Mouse (Mus musculus) midbrain, embryonic 13.5 days (tissue): ENCODE data around the gene Pip5k1a. TPM values are rescaled to one million over a fixed set of nuclear protein-coding genes. Genes with fewer than 3 reads are reported as not detected.
"Not testable (repeated sequence)": the region's sequence is repeated elsewhere in the genome, so short reads cannot be mapped to it uniquely, and the experiment has no call there.

Source experiments
- ATAC-seq: fragments of 200-750 bp; cut with Nextera tagmentation; 2 replicates; pipeline ENCODE4 v1.8.0; 2017; ENCODE audit warnings: mild to moderate bottlenecking, moderate TSS enrichment, moderate library complexity
- H3K27ac ChIP-seq: fragments of 300-500 bp; sonication (generic); 2 replicates; pipeline ENCODE4 v1.5.1; 2015; ENCODE audit warnings: inconsistent platforms, mild to moderate bottlenecking, moderate library complexity
- H3K27me3 ChIP-seq: fragments of 300-500 bp; sonication (generic); 2 replicates; pipeline ENCODE4 v1.6.1; 2015; ENCODE audit warnings: mild to moderate bottlenecking, inconsistent platforms
- H3K36me3 ChIP-seq: fragments of 300-500 bp; sonication (generic); 2 replicates; pipeline ENCODE4 v1.6.1; 2015; ENCODE audit warnings: mild to moderate bottlenecking, inconsistent platforms
- H3K4me1 ChIP-seq: fragments of 300-500 bp; sonication (generic); replicated peaks from 2 replicates; pipeline ENCODE4 v1.6.1; 2015; ENCODE audit warnings: inconsistent platforms
- H3K4me2 ChIP-seq: fragments of 300-500 bp; sonication (generic); replicated peaks from 2 replicates; pipeline ENCODE4 v1.6.1; 2015; ENCODE audit warnings: moderate library complexity, mild to moderate bottlenecking, inconsistent platforms
- H3K4me3 ChIP-seq: fragments of 300-500 bp; sonication (generic); replicated peaks from 2 replicates; pipeline ENCODE4 v1.5.1; 2015; ENCODE audit warnings: mild to moderate bottlenecking, inconsistent platforms
- H3K9ac ChIP-seq: fragments of 300-500 bp; sonication (generic); replicated peaks from 2 replicates; pipeline ENCODE4 v1.6.1; 2015; ENCODE audit warnings: mild to moderate bottlenecking, inconsistent platforms
- H3K9me3 ChIP-seq: fragments of 300-500 bp; sonication (generic); 2 replicates; pipeline ENCODE4 v1.6.1; 2016; ENCODE audit warnings: mild to moderate bottlenecking, inconsistent platforms
- WGBS: fragments of 180-500 bp; shearing (Covaris S2); methylation state at CpG from one replicate; pipeline ENCODE4 v1.1.7; 2015; 5-methylcytosine and 5-hydroxymethylcytosine counted together
- polyA plus RNA-seq: library from polyadenylated mRNA; unstranded; fragments of >200 nt; fragmentation: Nextera tagmentation; extraction: Ambion mirVana; gene quantifications from 2 replicates; pipeline ENCODE4 v1.2.1, GENCODE M21; 2015

Gene Pip5k1a
- polyA plus RNA-seq, 1 experiment from 2014 or later: 20.5 TPM

DNA sequence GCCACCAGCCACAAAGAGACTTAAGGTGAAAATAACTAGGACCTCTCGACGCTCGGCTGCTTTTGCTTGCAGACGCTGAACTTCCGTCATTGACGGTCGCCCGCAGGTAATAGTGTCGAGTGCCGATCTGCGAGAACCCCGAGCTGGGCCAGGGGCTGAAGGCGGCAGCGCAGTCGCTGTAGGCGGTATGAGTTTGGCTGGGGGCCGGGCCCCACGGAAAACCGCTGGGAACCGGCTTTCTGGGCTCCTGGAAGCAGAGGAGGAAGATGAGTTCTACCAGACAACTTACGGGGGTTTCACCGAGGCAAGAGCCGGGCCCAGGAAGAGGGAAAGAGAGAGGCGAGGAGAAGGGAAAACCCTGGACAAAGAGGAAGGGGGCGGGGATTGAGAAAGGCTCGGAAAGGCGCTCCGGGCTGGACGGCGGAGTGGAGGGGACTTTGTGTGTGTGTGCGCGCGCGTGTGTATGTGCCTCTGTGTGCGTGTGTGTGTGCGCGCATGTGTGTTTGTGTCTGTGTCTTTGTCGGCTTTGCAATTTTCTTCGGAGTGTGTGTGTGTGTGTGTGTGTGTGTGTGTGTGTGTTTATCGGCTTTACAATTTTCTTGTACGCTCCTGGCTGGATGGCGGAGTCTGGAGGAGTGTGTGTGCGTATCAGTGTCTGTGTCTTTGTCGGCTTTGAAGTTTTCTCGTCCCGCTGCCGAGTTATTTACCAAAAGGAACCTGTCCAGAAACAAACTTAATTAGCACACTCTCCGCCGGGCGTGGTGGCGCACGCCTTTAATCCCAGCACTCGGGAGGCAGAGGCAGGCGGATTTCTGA, 4.4 kb upstream of the Pip5k1a start, which contains the start of gene Vps72:
Gene Vps72 (plus strand): TSS at position 112 of the 816 bp plus-strand sequence.
- Histone ChIP-seq H3K4me3 (peak within 1 kb of the TSS; percentile 82), H3K9me3 (no peaks in the 10 kb centered on the region), H3K36me3 (peaks cover 16% of the 10 kb centered on the region), H3K9ac (peak within 1 kb of the TSS; percentile 85), H3K27me3 (no peaks in the 10 kb centered on the region), H3K27ac (peak within 1 kb of the TSS; percentile 95), H3K4me2 (peak within 1 kb of the TSS; percentile 52), H3K4me1 (peaks cover 19% of the 10 kb centered on the region)
- peak; percentile 74 for ATAC-seq
- 1% methylated on average over 54 of the region's 54 CpGs for WGBS

DNA sequence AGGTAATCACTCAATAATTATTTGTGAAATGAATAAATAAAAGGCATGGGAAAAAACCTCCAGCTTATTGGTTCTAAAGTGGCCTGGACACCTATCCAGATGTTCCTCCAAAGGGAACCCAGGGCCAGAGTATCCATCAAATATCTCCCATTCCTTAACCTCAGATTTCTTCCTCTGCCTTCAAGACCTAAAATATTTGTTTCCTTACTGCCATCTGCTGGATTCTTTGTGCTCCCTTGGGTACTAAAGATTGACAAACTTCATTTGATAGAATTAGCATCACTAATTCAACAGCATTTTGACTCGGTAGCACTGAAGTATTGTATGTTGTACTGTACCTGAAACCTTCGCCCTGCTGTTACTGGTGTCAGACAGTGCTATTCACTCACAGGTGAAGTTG, 1.2 kb upstream of the Pip5k1a start:
- no peaks in the 10 kb centered on the region for H3K27me3 ChIP-seq
- no peak overlapping the region for H3K4me2 ChIP-seq
- H3K9me3 ChIP-seq: no peaks in the 10 kb centered on the region
- H3K36me3 ChIP-seq: no peaks in the 10 kb centered on the region
- no peak overlapping the region for H3K27ac ChIP-seq
- H3K9ac ChIP-seq: no peak overlapping the region
- H3K4me3 ChIP-seq: no peak overlapping the region
- ATAC-seq: no peak
- H3K4me1 ChIP-seq: peaks cover 24% of the 10 kb centered on the region
- 72% methylated on average over 2 of the region's 2 CpGs for WGBS

DNA sequence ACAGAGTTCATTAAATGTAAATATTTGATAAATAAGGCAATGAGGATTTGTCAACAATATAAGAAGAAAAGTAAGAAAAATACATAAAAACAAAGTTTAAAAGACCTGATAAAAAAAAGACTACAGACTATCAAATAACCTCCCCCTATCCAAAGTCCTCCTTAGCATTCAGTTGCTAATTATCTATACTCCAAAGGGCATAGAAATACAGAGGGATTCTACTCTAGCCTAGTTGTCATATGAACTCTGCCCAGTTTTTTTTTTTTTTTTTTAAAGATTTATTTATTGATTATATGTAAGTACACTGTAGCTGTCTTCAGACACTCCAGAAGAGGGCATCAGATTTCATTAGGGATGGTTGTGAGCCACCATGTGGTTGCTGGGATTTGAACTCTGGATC, 578 bp upstream of the Pip5k1a start:
- Histone ChIP-seq H3K4me2 (peak overlapping the region; percentile 55), H3K4me1 (peaks cover 21% of the 10 kb centered on the region), H3K4me3 (peak overlapping the region; percentile 86)
- H3K36me3 ChIP-seq, H3K27ac ChIP-seq, H3K27me3 ChIP-seq, ATAC-seq, H3K9me3 ChIP-seq, H3K9ac ChIP-seq: not testable (repeated sequence)

DNA sequence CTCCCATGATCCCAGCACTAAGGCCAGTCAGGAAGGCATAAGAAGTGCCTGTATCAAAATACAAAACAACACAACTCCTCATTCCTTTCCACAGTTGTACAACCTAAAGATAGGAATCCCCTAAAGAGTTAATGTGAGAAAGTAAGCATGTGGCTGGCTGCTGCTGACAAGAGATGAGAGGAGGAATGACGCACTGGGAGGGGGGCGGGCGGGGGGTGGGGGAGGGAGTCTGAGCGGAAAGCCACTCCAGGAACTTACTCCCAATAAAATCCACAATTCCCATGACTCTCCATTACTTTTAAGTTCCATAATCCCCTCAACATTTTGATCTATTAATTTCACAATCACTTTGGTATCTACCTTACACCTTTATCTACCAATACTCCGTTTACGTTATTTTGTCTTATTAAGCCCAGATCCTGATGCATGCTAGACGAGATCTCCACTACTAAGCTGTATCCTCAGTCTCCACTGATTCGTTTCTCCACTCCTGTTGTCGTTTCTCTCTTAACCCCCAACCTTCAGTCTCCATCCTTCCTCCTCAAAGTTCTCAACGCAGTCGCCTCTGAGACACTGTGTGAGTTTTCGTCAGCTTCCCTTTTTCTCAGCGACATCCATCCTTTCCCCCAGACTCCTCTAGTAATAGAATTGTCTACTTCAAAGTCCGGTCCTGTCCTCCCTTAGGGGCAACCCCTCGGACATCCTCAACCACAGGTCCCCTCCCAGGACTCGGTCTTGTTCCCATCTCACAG, 968 bp downstream of the Pip5k1a start:
- Histone ChIP-seq H3K36me3 (peaks cover 13% of the 10 kb centered on the region; the same call in 1 of the 2 replicates), H3K9me3 (no peaks in the 10 kb centered on the region), H3K4me2 (peak overlapping the region; percentile 76), H3K9ac (peak overlapping the region; percentile 88), H3K27me3 (no peaks in the 10 kb centered on the region), H3K27ac (peak overlapping the region; percentile 87), H3K4me3 (peak overlapping the region; percentile 86), H3K4me1 (peaks cover 30% of the 10 kb centered on the region)
- 4% methylated on average over 16 of the region's 16 CpGs for WGBS
- no peak for ATAC-seq

DNA sequence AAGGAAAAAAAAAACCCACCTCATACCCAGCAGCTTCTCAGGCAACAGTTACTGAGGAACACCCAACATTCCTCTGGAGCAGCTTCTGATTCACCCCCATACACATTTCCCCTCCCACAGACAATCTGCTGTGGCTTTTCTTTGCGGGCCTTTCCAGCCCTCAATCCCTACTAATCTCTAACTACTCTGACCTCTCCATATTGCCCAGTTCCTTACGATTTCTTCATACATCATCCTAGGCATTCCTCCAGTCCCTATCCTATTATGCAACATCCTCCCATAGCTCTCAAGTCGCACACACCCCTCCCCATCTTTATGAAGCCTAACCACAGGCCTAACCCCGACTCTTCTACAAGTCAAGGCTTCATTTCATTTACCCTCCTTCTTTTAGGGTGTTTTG, 1.6 kb downstream of the Pip5k1a start:
- Histone ChIP-seq H3K27ac (no peak overlapping the region), H3K36me3 (peaks cover 13% of the 10 kb centered on the region; the same call in 1 of the 2 replicates), H3K9me3 (no peaks in the 10 kb centered on the region), H3K4me3 (peak overlapping the region; percentile 86), H3K9ac (peak overlapping the region; percentile 88), H3K4me2 (peak overlapping the region; percentile 76), H3K27me3 (no peaks in the 10 kb centered on the region), H3K4me1 (peaks cover 31% of the 10 kb centered on the region)
- ATAC-seq: no peak
- WGBS: 69% methylated on average over 4 of the region's 4 CpGs

DNA sequence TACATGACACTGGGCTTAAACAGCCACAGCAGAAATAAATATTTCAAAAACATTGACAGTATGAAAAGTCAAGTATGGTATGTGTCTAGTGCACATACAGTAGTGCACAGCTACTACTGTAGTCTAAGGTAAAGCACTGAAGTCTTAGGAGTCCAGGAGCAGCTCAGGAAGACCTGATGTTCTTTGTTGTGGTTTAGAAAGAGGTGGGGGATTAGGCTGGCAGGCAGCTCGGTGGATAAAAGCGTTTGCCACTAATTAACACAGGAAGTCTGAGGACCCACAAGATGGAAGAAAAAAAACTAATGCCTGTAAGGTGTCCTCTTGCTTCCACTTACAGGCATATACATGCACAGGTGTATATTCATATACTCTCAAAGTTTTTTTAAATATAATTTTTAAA, 5.9 kb downstream of the Pip5k1a start:
- H3K9ac ChIP-seq: no peak overlapping the region
- H3K27me3 ChIP-seq: no peaks in the 10 kb centered on the region
- no peak overlapping the region for H3K27ac ChIP-seq
- 45% methylated on average over 2 of the region's 2 CpGs for WGBS
- ATAC-seq: no peak
- H3K4me2 ChIP-seq: no peak overlapping the region
- peaks cover 31% of the 10 kb centered on the region for H3K4me1 ChIP-seq
- H3K4me3 ChIP-seq: no peak overlapping the region
- no peaks in the 10 kb centered on the region for H3K9me3 ChIP-seq
- peaks cover 24% of the 10 kb centered on the region for H3K36me3 ChIP-seq

DNA sequence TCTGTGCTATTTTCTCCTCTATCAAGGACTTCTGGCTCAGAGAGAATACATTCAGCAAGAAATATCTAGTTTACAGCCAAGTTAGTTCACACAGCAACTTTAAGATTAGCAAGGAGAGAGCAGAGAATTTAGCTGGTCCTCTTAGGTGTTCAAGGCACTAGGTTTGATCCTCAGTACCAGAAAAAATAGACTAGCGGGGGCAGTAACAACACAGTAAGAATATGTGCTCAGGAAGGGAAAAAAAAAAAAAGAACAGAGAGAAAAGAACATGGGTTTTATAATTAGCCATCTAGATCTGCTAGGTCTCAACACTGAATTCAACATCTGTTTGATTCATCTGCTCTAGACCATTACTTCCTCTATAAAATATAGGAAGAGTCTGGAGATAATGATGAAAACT, 18.7 kb downstream of the Pip5k1a start:
- no peak overlapping the region for H3K4me3 ChIP-seq
- WGBS: 100% methylated on average over 1 of the region's 1 CpGs
- no peak for ATAC-seq

DNA sequence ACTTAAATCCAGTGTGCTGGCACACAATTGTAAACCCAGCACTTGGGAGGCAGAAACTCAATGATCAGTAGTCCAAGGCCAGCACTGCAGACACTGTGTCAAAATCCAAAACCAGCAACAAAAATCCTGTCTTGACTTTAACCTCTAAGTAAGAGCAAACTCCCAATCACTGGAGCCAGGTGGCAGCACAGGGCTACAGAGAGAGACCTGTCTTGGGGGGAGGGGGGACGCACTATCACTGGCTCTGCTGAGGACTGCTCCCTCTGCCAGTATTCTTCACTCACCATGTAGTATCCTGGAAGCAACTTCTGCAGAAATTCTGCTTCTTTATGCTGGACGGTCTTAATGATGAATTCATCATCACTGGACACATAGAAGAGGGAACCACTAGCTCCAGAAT, 35.1 kb downstream of the Pip5k1a start:
- no peak overlapping the region for H3K4me2 ChIP-seq
- no peaks in the 10 kb centered on the region for H3K27me3 ChIP-seq
- H3K4me3 ChIP-seq: no peak overlapping the region
- H3K36me3 ChIP-seq: peaks cover 87% of the 10 kb centered on the region
- no peak for ATAC-seq
- no peaks in the 10 kb centered on the region for H3K9me3 ChIP-seq
- no peaks in the 10 kb centered on the region for H3K4me1 ChIP-seq
- no peak overlapping the region for H3K9ac ChIP-seq
- no peak overlapping the region for H3K27ac ChIP-seq
- 94% methylated on average over 2 of the region's 2 CpGs for WGBS

More for the DNA sequence above, 18.7 kb downstream of the Pip5k1a start:
- H3K9ac ChIP-seq: no peak overlapping the region
- H3K4me1 ChIP-seq: no peaks in the 10 kb centered on the region
- no peaks in the 10 kb centered on the region for H3K9me3 ChIP-seq
- no peak overlapping the region for H3K4me2 ChIP-seq
- H3K27ac ChIP-seq: no peak overlapping the region
- no peaks in the 10 kb centered on the region for H3K36me3 ChIP-seq
- no peaks in the 10 kb centered on the region for H3K27me3 ChIP-seq

DNA sequence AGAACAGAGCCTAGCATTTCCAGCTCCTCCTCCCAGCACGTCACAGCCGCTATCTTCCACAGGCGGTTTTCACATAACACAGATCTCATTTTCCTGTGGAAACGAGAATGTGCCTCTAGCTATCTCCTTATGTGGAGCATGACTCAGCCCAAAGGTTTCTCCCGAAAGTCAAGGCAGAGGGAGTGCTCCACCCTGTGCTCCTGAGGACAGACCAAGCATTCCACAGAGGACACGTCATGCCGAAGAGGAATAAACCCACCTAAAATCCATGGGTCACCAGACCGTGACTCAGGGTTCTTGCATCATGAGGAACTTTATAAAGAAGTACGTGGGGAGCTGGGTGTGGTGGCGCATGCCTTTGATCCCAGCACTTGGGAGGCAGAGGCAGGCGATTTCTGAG, 40.2 kb downstream of the Pip5k1a start:
- H3K4me1 ChIP-seq: no peaks in the 10 kb centered on the region
- 92% methylated on average over 11 of the region's 11 CpGs for WGBS
- no peak overlapping the region for H3K4me3 ChIP-seq
- H3K27ac ChIP-seq: no peak overlapping the region
- H3K27me3 ChIP-seq: no peaks in the 10 kb centered on the region
- ATAC-seq: no peak
- H3K9me3 ChIP-seq: no peaks in the 10 kb centered on the region
- no peak overlapping the region for H3K9ac ChIP-seq
- peaks cover 96% of the 10 kb centered on the region for H3K36me3 ChIP-seq
- no peak overlapping the region for H3K4me2 ChIP-seq

DNA sequence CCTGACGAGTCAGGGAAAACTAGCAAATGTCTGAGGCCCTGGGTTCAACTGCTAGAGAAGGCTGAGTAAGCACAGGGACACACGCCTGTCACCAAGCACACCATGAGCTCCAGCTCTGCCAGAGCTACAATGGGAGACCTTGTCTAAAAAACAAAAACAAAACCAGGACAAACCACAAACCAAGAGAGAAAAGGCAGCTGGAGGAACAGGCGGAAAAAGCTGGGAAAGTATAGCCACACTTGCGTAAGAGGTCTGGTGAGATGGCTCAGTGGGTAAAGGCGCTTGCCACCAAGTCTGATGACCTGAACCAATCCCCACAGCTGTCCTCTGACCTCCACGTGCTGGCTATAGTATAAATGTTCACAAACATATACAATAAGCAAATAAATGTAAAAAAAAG, 40.6 kb downstream of the Pip5k1a start:
- Histone ChIP-seq H3K9ac (no peak overlapping the region), H3K4me1 (no peaks in the 10 kb centered on the region), H3K4me2 (no peak overlapping the region), H3K27me3 (no peaks in the 10 kb centered on the region), H3K36me3 (peaks cover 96% of the 10 kb centered on the region), H3K4me3 (no peak overlapping the region), H3K27ac (no peak overlapping the region), H3K9me3 (no peaks in the 10 kb centered on the region)
- WGBS: 91% methylated on average over 6 of the region's 6 CpGs
- no peak for ATAC-seq

DNA sequence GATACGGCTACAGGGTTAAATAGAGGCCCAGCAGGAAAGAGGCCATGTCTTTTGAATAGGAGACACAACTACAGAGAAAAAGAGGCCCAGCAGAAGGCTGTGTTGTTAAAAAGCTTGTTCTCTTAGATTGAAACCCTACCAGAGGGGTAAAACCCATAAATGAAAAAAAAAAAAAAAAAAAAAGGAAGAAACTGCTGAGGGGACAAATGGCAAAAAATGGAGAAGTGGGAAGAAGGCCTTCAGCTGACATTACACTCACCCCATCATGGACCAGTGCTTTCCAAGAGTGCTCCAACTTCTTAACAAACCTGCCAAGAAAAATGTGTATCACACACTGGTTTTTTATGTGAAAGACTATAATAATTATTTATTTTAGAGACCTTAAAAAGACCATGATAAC, 41.2 kb downstream of the Pip5k1a start:
- Histone ChIP-seq H3K4me2 (no peak overlapping the region), H3K4me1 (no peaks in the 10 kb centered on the region), H3K9ac (no peak overlapping the region), H3K27me3 (no peaks in the 10 kb centered on the region), H3K27ac (no peak overlapping the region), H3K4me3 (no peak overlapping the region), H3K36me3 (peaks cover 96% of the 10 kb centered on the region), H3K9me3 (no peaks in the 10 kb centered on the region)
- 91% methylated on average over 1 of the region's 1 CpGs for WGBS
- no peak for ATAC-seq

DNA sequence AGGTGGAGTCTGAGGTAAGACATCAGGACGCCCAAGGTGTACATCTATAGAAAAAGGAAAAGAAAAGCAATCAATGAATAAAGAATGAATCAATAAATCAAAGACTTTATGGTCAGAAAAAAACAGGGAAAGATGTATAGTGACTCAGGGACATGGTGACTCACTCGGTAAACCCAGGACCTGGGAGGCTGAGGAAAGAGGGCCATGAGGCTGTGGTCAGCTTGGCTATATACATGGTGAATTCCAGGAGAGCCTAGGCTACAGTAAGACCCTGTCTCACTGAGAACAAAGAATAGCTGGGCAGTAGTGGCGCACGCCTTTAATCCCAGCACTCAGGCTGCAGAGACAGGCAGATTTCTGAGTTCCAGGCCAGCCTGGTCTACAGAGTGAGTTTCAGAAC, 43.0 kb downstream of the Pip5k1a start:
- 94% methylated on average over 4 of the region's 4 CpGs for WGBS
- H3K4me3 ChIP-seq: no peak overlapping the region
- ATAC-seq: no peak
- H3K9ac ChIP-seq: no peak overlapping the region
- no peak overlapping the region for H3K4me2 ChIP-seq
- H3K27me3 ChIP-seq: no peaks in the 10 kb centered on the region
- H3K9me3 ChIP-seq: no peaks in the 10 kb centered on the region
- H3K36me3 ChIP-seq: peaks cover 98% of the 10 kb centered on the region
- H3K4me1 ChIP-seq: no peaks in the 10 kb centered on the region
- no peak overlapping the region for H3K27ac ChIP-seq
